Mouse (Mus musculus): ENCODE measurements at regions not wholly inside any gene's neighbourhood (a gene's known extent, or its start where the extent isn't known, plus 50 kb on each side); places are given as distances from the start of the nearest gene placed in this dataset.

- Histone ChIP-seq H3K4me1 (ENCODE audit: control insufficient read depth, insufficient read depth, low read length) (no peaks in the 10 kb centered on the region), H3K27me3 (ENCODE audit: control insufficient read depth, insufficient read depth, low read length) (no peaks in the 10 kb centered on the region), H3K4me2 (replicated peaks; ENCODE audit: low read depth, low read length) (no peak overlapping the region), H3K4me3 (ENCODE audit: low read length) (no peak overlapping the region), H3K27ac (ENCODE audit: low read depth, low read length) (no peak overlapping the region), H3K9me3 (ENCODE audit: control insufficient read depth, low read length) (no peaks in the 10 kb centered on the region), H3K36me3 (ENCODE audit: control insufficient read depth, insufficient read depth, low read length) (no peaks in the 10 kb centered on the region), H3K9ac (ENCODE audit: low read depth, low read length) (no peak overlapping the region)
- 0 out of 2 replicates have a peak, but pooled peaks have one; percentile 9 for ATAC-seq (ENCODE audit: low FRiP score, low TSS enrichment)
- WGBS = 77% methylated on average over 4 of the region's 7 CpGs
Observed at GRCm38 (mm10) chr5:119114074-119114473, 553.6 kb downstream of the Med13l start.

- H3K9me3 ChIP-seq (ENCODE audit: control insufficient read depth, low read length) = no peaks in the 10 kb centered on the region
- H3K27ac ChIP-seq (ENCODE audit: low read depth, low read length) = no peak overlapping the region
- H3K36me3 ChIP-seq (ENCODE audit: control insufficient read depth, insufficient read depth, low read length) = no peaks in the 10 kb centered on the region
- WGBS = 90% methylated on average over 7 of the region's 7 CpGs
- ATAC-seq (ENCODE audit: low FRiP score, low TSS enrichment) = no peak
- H3K4me3 ChIP-seq (ENCODE audit: low read length) = no peak overlapping the region
- no peak overlapping the region for H3K4me2 ChIP-seq (replicated peaks; ENCODE audit: low read depth, low read length)
- H3K9ac ChIP-seq (ENCODE audit: low read depth, low read length) = no peak overlapping the region
- H3K4me1 ChIP-seq (ENCODE audit: control insufficient read depth, insufficient read depth, low read length) = no peaks in the 10 kb centered on the region
- H3K27me3 ChIP-seq (ENCODE audit: control insufficient read depth, insufficient read depth, low read length) = no peaks in the 10 kb centered on the region
Observed at GRCm38 (mm10) chr5:119125745-119126144, 544.7 kb upstream of the Tbx3 start.

- Histone ChIP-seq H3K9ac (ENCODE audit: low read depth, low read length) (no peak overlapping the region), H3K27me3 (ENCODE audit: control insufficient read depth, insufficient read depth, low read length) (peaks cover 3% of the 10 kb centered on the region; the same call in 1 of the 2 replicates), H3K36me3 (ENCODE audit: control insufficient read depth, insufficient read depth, low read length) (no peaks in the 10 kb centered on the region), H3K9me3 (ENCODE audit: control insufficient read depth, low read length) (no peaks in the 10 kb centered on the region), H3K27ac (ENCODE audit: low read depth, low read length) (no peak overlapping the region), H3K4me2 (replicated peaks; ENCODE audit: low read depth, low read length) (no peak overlapping the region), H3K4me1 (ENCODE audit: control insufficient read depth, insufficient read depth, low read length) (no peaks in the 10 kb centered on the region), H3K4me3 (ENCODE audit: low read length) (no peak overlapping the region)
- no peak for ATAC-seq (ENCODE audit: low FRiP score, low TSS enrichment)
- 95% methylated on average over 7 of the region's 7 CpGs for WGBS
Observed at GRCm38 (mm10) chr5:119130176-119130575, 540.3 kb upstream of the Tbx3 start.

GRCm38 (mm10) chr5:119131461-119131860 lies 539.0 kb upstream of the Tbx3 start:
- Histone ChIP-seq H3K4me1 (ENCODE audit: control insufficient read depth, insufficient read depth, low read length) (no peaks in the 10 kb centered on the region), H3K27ac (ENCODE audit: low read depth, low read length) (no peak overlapping the region), H3K4me2 (replicated peaks; ENCODE audit: low read depth, low read length) (no peak overlapping the region), H3K4me3 (ENCODE audit: low read length) (no peak overlapping the region), H3K9ac (ENCODE audit: low read depth, low read length) (no peak overlapping the region), H3K9me3 (ENCODE audit: control insufficient read depth, low read length) (no peaks in the 10 kb centered on the region), H3K27me3 (ENCODE audit: control insufficient read depth, insufficient read depth, low read length) (peaks cover 4% of the 10 kb centered on the region; the same call in 1 of the 2 replicates), H3K36me3 (ENCODE audit: control insufficient read depth, insufficient read depth, low read length) (no peaks in the 10 kb centered on the region)
- no peak for ATAC-seq (ENCODE audit: low FRiP score, low TSS enrichment)
- WGBS = 49% methylated on average over 10 of the region's 10 CpGs

- Histone ChIP-seq H3K9me3 (ENCODE audit: control insufficient read depth, low read length) (no peaks in the 10 kb centered on the region), H3K4me2 (replicated peaks; ENCODE audit: low read depth, low read length) (no peak overlapping the region), H3K9ac (ENCODE audit: low read depth, low read length) (no peak overlapping the region), H3K4me3 (ENCODE audit: low read length) (no peak overlapping the region), H3K27ac (ENCODE audit: low read depth, low read length) (no peak overlapping the region), H3K27me3 (ENCODE audit: control insufficient read depth, insufficient read depth, low read length) (peaks cover 4% of the 10 kb centered on the region; the same call in 1 of the 2 replicates), H3K4me1 (ENCODE audit: control insufficient read depth, insufficient read depth, low read length) (peaks cover 11% of the 10 kb centered on the region; the same call in 1 of the 2 replicates), H3K36me3 (ENCODE audit: control insufficient read depth, insufficient read depth, low read length) (no peaks in the 10 kb centered on the region)
- 30% methylated on average over 13 of the region's 13 CpGs for WGBS
- no peak for ATAC-seq (ENCODE audit: low FRiP score, low TSS enrichment)
Observed at GRCm38 (mm10) chr5:119133378-119133777, 537.1 kb upstream of the Tbx3 start.

- WGBS = 65% methylated on average over 8 of the region's 8 CpGs
- no peak overlapping the region for H3K4me3 ChIP-seq (ENCODE audit: low read length)
- peak overlapping the region; percentile 79; the same call in 1 of the 2 replicates for H3K27ac ChIP-seq (ENCODE audit: low read depth, low read length)
- no peaks in the 10 kb centered on the region for H3K36me3 ChIP-seq (ENCODE audit: control insufficient read depth, insufficient read depth, low read length)
- H3K4me2 ChIP-seq (replicated peaks; ENCODE audit: low read depth, low read length) = no peak overlapping the region
- no peaks in the 10 kb centered on the region for H3K9me3 ChIP-seq (ENCODE audit: control insufficient read depth, low read length)
- ATAC-seq (ENCODE audit: low FRiP score, low TSS enrichment) = peak; percentile 42; the same call in 1 of the 2 replicates
- H3K9ac ChIP-seq (ENCODE audit: low read depth, low read length) = no peak overlapping the region
- peaks cover 4% of the 10 kb centered on the region; the same call in 1 of the 2 replicates for H3K27me3 ChIP-seq (ENCODE audit: control insufficient read depth, insufficient read depth, low read length)
- H3K4me1 ChIP-seq (ENCODE audit: control insufficient read depth, insufficient read depth, low read length) = peaks cover 22% of the 10 kb centered on the region; the same call in 1 of the 2 replicates
Observed at GRCm38 (mm10) chr5:119136916-119137315, 533.6 kb upstream of the Tbx3 start.

GRCm38 (mm10) chr5:119137409-119137808 lies 533.1 kb upstream of the Tbx3 start:
- Histone ChIP-seq H3K9me3 (ENCODE audit: control insufficient read depth, low read length) (no peaks in the 10 kb centered on the region), H3K4me1 (ENCODE audit: control insufficient read depth, insufficient read depth, low read length) (peaks cover 22% of the 10 kb centered on the region; the same call in 1 of the 2 replicates), H3K36me3 (ENCODE audit: control insufficient read depth, insufficient read depth, low read length) (no peaks in the 10 kb centered on the region), H3K4me2 (replicated peaks; ENCODE audit: low read depth, low read length) (peak overlapping the region; percentile 38), H3K4me3 (ENCODE audit: low read length) (peak overlapping the region; percentile 12; the same call in 1 of the 2 replicates), H3K27ac (ENCODE audit: low read depth, low read length) (peak overlapping the region; percentile 79; the same call in 1 of the 2 replicates), H3K27me3 (ENCODE audit: control insufficient read depth, insufficient read depth, low read length) (peaks cover 4% of the 10 kb centered on the region; the same call in 1 of the 2 replicates), H3K9ac (ENCODE audit: low read depth, low read length) (peak overlapping the region; percentile 23; the same call in 1 of the 2 replicates)
- WGBS = 22% methylated on average over 13 of the region's 13 CpGs
- ATAC-seq (ENCODE audit: low FRiP score, low TSS enrichment) = peak; percentile 66

- H3K9me3 ChIP-seq (ENCODE audit: control insufficient read depth, low read length) = no peaks in the 10 kb centered on the region
- peak overlapping the region; percentile 23; the same call in 1 of the 2 replicates for H3K9ac ChIP-seq (ENCODE audit: low read depth, low read length)
- WGBS = 34% methylated on average over 10 of the region's 10 CpGs
- peak overlapping the region; percentile 12; the same call in 1 of the 2 replicates for H3K4me3 ChIP-seq (ENCODE audit: low read length)
- H3K36me3 ChIP-seq (ENCODE audit: control insufficient read depth, insufficient read depth, low read length) = no peaks in the 10 kb centered on the region
- peaks cover 22% of the 10 kb centered on the region; the same call in 1 of the 2 replicates for H3K4me1 ChIP-seq (ENCODE audit: control insufficient read depth, insufficient read depth, low read length)
- peak overlapping the region; percentile 38 for H3K4me2 ChIP-seq (replicated peaks; ENCODE audit: low read depth, low read length)
- peak overlapping the region; percentile 79; the same call in 1 of the 2 replicates for H3K27ac ChIP-seq (ENCODE audit: low read depth, low read length)
- ATAC-seq (ENCODE audit: low FRiP score, low TSS enrichment) = peak; percentile 65; the same call in 1 of the 2 replicates
- H3K27me3 ChIP-seq (ENCODE audit: control insufficient read depth, insufficient read depth, low read length) = peaks cover 4% of the 10 kb centered on the region; the same call in 1 of the 2 replicates
Observed at GRCm38 (mm10) chr5:119137821-119138221, 532.6 kb upstream of the Tbx3 start.

GRCm38 (mm10) chr5:119138293-119138692 lies 532.2 kb upstream of the Tbx3 start:
- no peak overlapping the region for H3K4me3 ChIP-seq (ENCODE audit: low read length)
- peaks cover 4% of the 10 kb centered on the region; the same call in 1 of the 2 replicates for H3K27me3 ChIP-seq (ENCODE audit: control insufficient read depth, insufficient read depth, low read length)
- no peaks in the 10 kb centered on the region for H3K9me3 ChIP-seq (ENCODE audit: control insufficient read depth, low read length)
- H3K27ac ChIP-seq (ENCODE audit: low read depth, low read length) = peak overlapping the region; percentile 79
- ATAC-seq (ENCODE audit: low FRiP score, low TSS enrichment) = no peak
- peak overlapping the region; percentile 26; the same call in 1 of the 2 replicates for H3K4me2 ChIP-seq (replicated peaks; ENCODE audit: low read depth, low read length)
- H3K36me3 ChIP-seq (ENCODE audit: control insufficient read depth, insufficient read depth, low read length) = no peaks in the 10 kb centered on the region
- WGBS = 51% methylated on average over 14 of the region's 14 CpGs
- H3K9ac ChIP-seq (ENCODE audit: low read depth, low read length) = 0 out of 2 replicates have a peak overlapping the region, but pooled peaks have one; percentile 23
- peaks cover 22% of the 10 kb centered on the region; the same call in 1 of the 2 replicates for H3K4me1 ChIP-seq (ENCODE audit: control insufficient read depth, insufficient read depth, low read length)

Measured in kidney, embryonic 14.5 days (tissue).